Mouse (Mus musculus) liver, embryonic 14.5 days (tissue): ENCODE measurements around the gene Jmjd1c.

Experiments used
- CTCF ChIP-seq: IDR thresholded peaks from 2 replicates; pipeline ENCODE4 v1.5.1; 2016; ENCODE audit warnings: antibody characterized with exemption, low read depth, control low read depth
- EP300 ChIP-seq: IDR thresholded peaks from 2 replicates; pipeline ENCODE4 v1.6.1; 2016; ENCODE audit warnings: antibody characterized with exemption, low read depth

DNA sequence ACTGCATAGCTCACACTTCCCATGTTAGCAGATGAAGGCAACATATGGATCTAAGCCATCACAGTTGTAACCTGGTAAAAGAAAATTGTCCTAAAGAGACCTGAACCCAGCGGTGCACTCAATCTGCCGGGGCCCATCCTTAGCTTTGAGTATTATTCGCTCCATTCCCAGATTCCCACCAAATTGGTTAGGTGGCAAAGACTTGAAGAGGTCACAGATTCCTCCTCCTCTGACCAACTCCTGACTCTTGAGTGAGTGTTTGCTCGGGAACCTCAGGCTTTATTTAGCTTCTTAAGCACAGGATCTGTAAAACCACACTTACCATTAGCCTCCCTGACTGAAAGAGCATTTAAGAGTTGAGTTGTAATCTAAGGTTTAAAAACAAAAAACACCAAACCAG, 23.3 kb upstream of the Jmjd1c start:
- TF ChIP-seq CTCF = no peak
- TF ChIP-seq EP300 = no peak
